Mouse (Mus musculus): Measurements from ENCODE around the gene Usp18. TPM values are rescaled to one million over a fixed set of nuclear protein-coding genes. Genes with fewer than 3 reads are reported as not detected.

Gene Usp18
- polyA plus RNA-seq, 1 experiment from 2014 or later = 21.6 TPM

GRCm38 (mm10) chr6:121215336-121215735, 30.4 kb upstream of the Usp18 start:
- H3K9me3 ChIP-seq (ENCODE audit: control insufficient read depth) = no peaks in the 10 kb centered on the region
- H3K27me3 ChIP-seq (replicated peaks; ENCODE audit: control insufficient read depth, insufficient read depth, low read length) = peaks cover 17% of the 10 kb centered on the region
- no peak overlapping the region for H3K27ac ChIP-seq (ENCODE audit: low read depth, low read length)
- H3K4me1 ChIP-seq (replicated peaks; ENCODE audit: control insufficient read depth, insufficient read depth, low read length) = no peaks in the 10 kb centered on the region
- H3K4me2 ChIP-seq (replicated peaks; ENCODE audit: low read depth) = no peak overlapping the region
- WGBS = 59% methylated on average over 5 of the region's 5 CpGs
- no peak for ATAC-seq
- no peak for TF ChIP-seq CTCF (IDR thresholded peaks at IDR 0.05; ENCODE audit: low read depth)
- no peak overlapping the region for H3K4me3 ChIP-seq (ENCODE audit: low read depth, low read length)
- H3K36me3 ChIP-seq (ENCODE audit: control insufficient read depth, insufficient read depth) = no peaks in the 10 kb centered on the region
- no peak overlapping the region for H3K9ac ChIP-seq (ENCODE audit: low read depth, low read length)

- H3K4me1 ChIP-seq (replicated peaks; ENCODE audit: control insufficient read depth, insufficient read depth, low read length) = no peaks in the 10 kb centered on the region
- no peak overlapping the region for H3K4me2 ChIP-seq (replicated peaks; ENCODE audit: low read depth)
- peaks cover 12% of the 10 kb centered on the region for H3K27me3 ChIP-seq (replicated peaks; ENCODE audit: control insufficient read depth, insufficient read depth, low read length)
- TF ChIP-seq CTCF (IDR thresholded peaks at IDR 0.05; ENCODE audit: low read depth) = no peak
- ATAC-seq = no peak
- no peak overlapping the region for H3K27ac ChIP-seq (ENCODE audit: low read depth, low read length)
- no peaks in the 10 kb centered on the region for H3K9me3 ChIP-seq (ENCODE audit: control insufficient read depth)
- no peak overlapping the region for H3K9ac ChIP-seq (ENCODE audit: low read depth, low read length)
- WGBS = 79% methylated on average over 6 of the region's 6 CpGs
- H3K36me3 ChIP-seq (ENCODE audit: control insufficient read depth, insufficient read depth) = no peaks in the 10 kb centered on the region
- H3K4me3 ChIP-seq (ENCODE audit: low read depth, low read length) = no peak overlapping the region
Measured at GRCm38 (mm10) chr6:121215896-121216295, 29.8 kb upstream of the Usp18 start.

GRCm38 (mm10) chr6:121216589-121217255, 29.0 kb upstream of the Usp18 start:
- Histone ChIP-seq H3K36me3 (ENCODE audit: control insufficient read depth, insufficient read depth) (no peaks in the 10 kb centered on the region), H3K4me2 (replicated peaks; ENCODE audit: low read depth) (no peak overlapping the region), H3K9ac (ENCODE audit: low read depth, low read length) (no peak overlapping the region), H3K4me3 (ENCODE audit: low read depth, low read length) (no peak overlapping the region), H3K27me3 (replicated peaks; ENCODE audit: control insufficient read depth, insufficient read depth, low read length) (peaks cover 4% of the 10 kb centered on the region; the same call in 1 of the 2 replicates), H3K27ac (ENCODE audit: low read depth, low read length) (no peak overlapping the region), H3K9me3 (ENCODE audit: control insufficient read depth) (no peaks in the 10 kb centered on the region), H3K4me1 (replicated peaks; ENCODE audit: control insufficient read depth, insufficient read depth, low read length) (no peaks in the 10 kb centered on the region)
- 77% methylated on average over 5 of the region's 5 CpGs for WGBS
- TF ChIP-seq CTCF (IDR thresholded peaks at IDR 0.05; ENCODE audit: low read depth) = no peak
- no peak for ATAC-seq

- 84% methylated on average over 7 of the region's 7 CpGs for WGBS
Measured at GRCm38 (mm10) chr6:121218002-121218401, 27.7 kb upstream of the Usp18 start.

GRCm38 (mm10) chr6:121219406-121219805, 26.3 kb upstream of the Usp18 start:
- Histone ChIP-seq H3K4me1 (replicated peaks; ENCODE audit: control insufficient read depth, insufficient read depth, low read length) (no peaks in the 10 kb centered on the region), H3K9ac (ENCODE audit: low read depth, low read length) (no peak overlapping the region), H3K27ac (ENCODE audit: low read depth, low read length) (no peak overlapping the region), H3K4me3 (ENCODE audit: low read depth, low read length) (no peak overlapping the region), H3K9me3 (ENCODE audit: control insufficient read depth) (no peaks in the 10 kb centered on the region), H3K36me3 (ENCODE audit: control insufficient read depth, insufficient read depth) (no peaks in the 10 kb centered on the region), H3K27me3 (replicated peaks; ENCODE audit: control insufficient read depth, insufficient read depth, low read length) (no peaks in the 10 kb centered on the region; the same call in 1 of the 2 replicates), H3K4me2 (replicated peaks; ENCODE audit: low read depth) (no peak overlapping the region)
- ATAC-seq = no peak
- no peak for TF ChIP-seq CTCF (IDR thresholded peaks at IDR 0.05; ENCODE audit: low read depth)
- 78% methylated on average over 4 of the region's 4 CpGs for WGBS

More at GRCm38 (mm10) chr6:121218002-121218401, 27.7 kb upstream of the Usp18 start:
- TF ChIP-seq CTCF (IDR thresholded peaks at IDR 0.05; ENCODE audit: low read depth) = no peak
- Histone ChIP-seq H3K4me1 (replicated peaks; ENCODE audit: control insufficient read depth, insufficient read depth, low read length) (no peaks in the 10 kb centered on the region), H3K36me3 (ENCODE audit: control insufficient read depth, insufficient read depth) (no peaks in the 10 kb centered on the region), H3K27ac (ENCODE audit: low read depth, low read length) (no peak overlapping the region), H3K9me3 (ENCODE audit: control insufficient read depth) (no peaks in the 10 kb centered on the region), H3K9ac (ENCODE audit: low read depth, low read length) (no peak overlapping the region), H3K4me2 (replicated peaks; ENCODE audit: low read depth) (no peak overlapping the region), H3K27me3 (replicated peaks; ENCODE audit: control insufficient read depth, insufficient read depth, low read length) (no peaks in the 10 kb centered on the region; the same call in 1 of the 2 replicates), H3K4me3 (ENCODE audit: low read depth, low read length) (no peak overlapping the region)
- ATAC-seq = no peak

- ATAC-seq = no peak
- 89% methylated on average over 10 of the region's 10 CpGs for WGBS
- H3K9me3 ChIP-seq (ENCODE audit: control insufficient read depth) = no peaks in the 10 kb centered on the region
- no peak overlapping the region for H3K9ac ChIP-seq (ENCODE audit: low read depth, low read length)
- H3K4me2 ChIP-seq (replicated peaks; ENCODE audit: low read depth) = no peak overlapping the region
- H3K27ac ChIP-seq (ENCODE audit: low read depth, low read length) = no peak overlapping the region
- no peaks in the 10 kb centered on the region for H3K36me3 ChIP-seq (ENCODE audit: control insufficient read depth, insufficient read depth)
- H3K4me3 ChIP-seq (ENCODE audit: low read depth, low read length) = no peak overlapping the region
- H3K27me3 ChIP-seq (replicated peaks; ENCODE audit: control insufficient read depth, insufficient read depth, low read length) = no peaks in the 10 kb centered on the region; the same call in 1 of the 2 replicates
- no peaks in the 10 kb centered on the region for H3K4me1 ChIP-seq (replicated peaks; ENCODE audit: control insufficient read depth, insufficient read depth, low read length)
- TF ChIP-seq CTCF (IDR thresholded peaks at IDR 0.05; ENCODE audit: low read depth) = no peak
Measured at GRCm38 (mm10) chr6:121220181-121220580, 25.5 kb upstream of the Usp18 start.

Measured in intestine, postnatal 0 days (tissue).